Mouse (Mus musculus): ENCODE measurements around the gene Tmem183a. TPM values are rescaled to one million over a fixed set of nuclear protein-coding genes. Genes with fewer than 3 reads are reported as not detected.

Gene Tmem183a
- total RNA-seq (2012; rRNA removed) (54.2 and 69.3 TPM in 2 replicates), polyA plus RNA-seq (2012; ENCODE audit: insufficient read depth in 1 of 2, insufficient read length in 2 of 2, low read depth in 1 of 2, low replicate concordance in 2 of 2, missing spikeins in 1 of 2) (100 to 1,000 TPM in 1 of 2 experiments, 10 to 100 TPM in 1; 82.7 to 131 TPM)

DNA sequence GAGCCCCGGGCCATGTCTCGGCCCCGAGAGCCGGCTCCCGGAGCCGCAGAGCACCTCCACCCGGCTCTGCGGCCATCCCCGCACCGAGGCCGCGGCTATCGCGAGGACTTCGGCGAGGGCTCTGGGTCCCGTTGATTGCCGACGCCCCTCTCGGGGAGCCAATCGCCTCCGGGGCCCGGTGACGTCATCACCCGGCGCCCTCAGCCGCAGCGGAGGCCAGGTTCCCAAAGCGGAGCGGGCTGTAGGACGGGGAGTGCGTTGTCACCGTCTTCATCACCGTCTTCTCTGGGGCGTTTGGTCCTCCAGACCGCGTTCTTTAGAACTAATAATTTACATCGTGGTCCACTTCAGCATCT is at the start of gene Tmem183a:
Gene Tmem183a (minus strand): TSS at position 123 of the 356 bp plus-strand sequence.
- no peaks in the 10 kb centered on the region for H3K9me3 ChIP-seq (replicated peaks; ENCODE audit: insufficient read depth, low read length)
- peak within 1 kb of the TSS; percentile 65 to 86 for H3K4me3 ChIP-seq (ENCODE audit: control insufficient read depth in 1 of 2, insufficient read depth in 1 of 2, low read depth in 2 of 2, low read length in 2 of 2)
- H3K36me3 ChIP-seq (ENCODE audit: control insufficient read depth in 1 of 2, insufficient read depth in 2 of 2, low read length in 2 of 2): peaks cover 5 to 11% of the 10 kb centered on the region in 2 experiments
- DNase-seq (ENCODE audit: low read depth, low spot score): peak; percentile 96
- peaks cover 5 to 6% of the 10 kb centered on the region in 2 experiments for H3K4me1 ChIP-seq (ENCODE audit: control insufficient read depth in 1 of 2, insufficient read depth in 2 of 2, low read length in 2 of 2)
- H3K27ac ChIP-seq (ENCODE audit: control insufficient read depth, low read depth, low read length): peak within 1 kb of the TSS; percentile 75
- peak within 1 kb of the TSS; percentile 87 for H3K9ac ChIP-seq (ENCODE audit: control insufficient read depth, low read depth, low read length, poor library complexity, severe bottlenecking)
- H3K27me3 ChIP-seq (ENCODE audit: control insufficient read depth in 1 of 2, insufficient read depth in 2 of 2, low read length in 2 of 2): no peaks in the 10 kb centered on the region
- H3K79me2 ChIP-seq (ENCODE audit: control insufficient read depth, insufficient read depth, low read length, poor library complexity): peaks cover 12% of the 10 kb centered on the region
- 0 out of 2 replicates have a peak, but pooled peaks have one; percentile 12 for TF ChIP-seq MEF2A (IDR thresholded peaks at IDR 0.05; ENCODE audit: extremely low read depth, insufficient replicate concordance, low read depth, low read length, poor library complexity, severe bottlenecking)
- TF ChIP-seq ELF1 (IDR thresholded peaks at IDR 0.05; ENCODE audit: low read depth, low read length): peak; percentile 56; the same call in 1 of the 2 replicates
- TF ChIP-seq CHD1 (IDR thresholded peaks at IDR 0.05; ENCODE audit: low read depth, low read length): no peak
- no peak for TF ChIP-seq CTCF (IDR thresholded peaks at IDR 0.05 in 2 of 3, conservative IDR thresholded peaks at IDR 0.05 in 1 of 3; ENCODE audit: control insufficient read depth in 1 of 3, insufficient read depth in 1 of 3, low read depth in 2 of 3, low read length in 3 of 3, poor library complexity in 1 of 3, severe bottlenecking in 1 of 3)
- peak; percentile 95 for TF ChIP-seq ZMIZ1 (IDR thresholded peaks at IDR 0.05; ENCODE audit: low read depth, low read length)
- TF ChIP-seq CHD2 (IDR thresholded peaks at IDR 0.05; ENCODE audit: low read length): peak; percentile 94
- peak; percentile 90 for TF ChIP-seq MXI1 (IDR thresholded peaks at IDR 0.05; ENCODE audit: low read depth, low read length)
- no peak for TF ChIP-seq MAZ (IDR thresholded peaks at IDR 0.05; ENCODE audit: low read depth, low read length)
- peak; percentile 96 for TF ChIP-seq POLR2AphosphoS2 (IDR thresholded peaks at IDR 0.05; ENCODE audit: low read length)
- TF ChIP-seq MAX (IDR thresholded peaks at IDR 0.05; ENCODE audit: low read length): peak; percentile 58; the same call in 1 of the 2 replicates
- peak; percentile 78 for TF ChIP-seq TBP (IDR thresholded peaks at IDR 0.05; ENCODE audit: low read depth, low read length)
- peak; percentile 94 to 98 for TF ChIP-seq POLR2A (IDR thresholded peaks at IDR 0.05; ENCODE audit: control insufficient read depth in 1 of 2, insufficient read depth in 1 of 2, low read depth in 1 of 2, low read length in 2 of 2, poor library complexity in 1 of 2)
- TF ChIP-seq KAT2A (conservative IDR thresholded peaks at IDR 0.05; ENCODE audit: low read depth, low read length): no peak; the same call in 1 of the 2 replicates
- peak; percentile 98 for TF ChIP-seq NELFE (IDR thresholded peaks at IDR 0.05; ENCODE audit: low read depth, low read length)
- TF ChIP-seq TCF12 (IDR thresholded peaks at IDR 0.05; ENCODE audit: low read depth, low read length): peak; percentile 69
- TF ChIP-seq SIN3A (IDR thresholded peaks at IDR 0.05; ENCODE audit: low read length): peak; percentile 93
- TF ChIP-seq HCFC1 (IDR thresholded peaks at IDR 0.05; ENCODE audit: low read depth, low read length): peak; percentile 91
- 0 out of 2 replicates have a peak, but pooled peaks have one; percentile 25 for TF ChIP-seq USF1 (IDR thresholded peaks at IDR 0.05; ENCODE audit: low read depth, low read length)

DNA sequence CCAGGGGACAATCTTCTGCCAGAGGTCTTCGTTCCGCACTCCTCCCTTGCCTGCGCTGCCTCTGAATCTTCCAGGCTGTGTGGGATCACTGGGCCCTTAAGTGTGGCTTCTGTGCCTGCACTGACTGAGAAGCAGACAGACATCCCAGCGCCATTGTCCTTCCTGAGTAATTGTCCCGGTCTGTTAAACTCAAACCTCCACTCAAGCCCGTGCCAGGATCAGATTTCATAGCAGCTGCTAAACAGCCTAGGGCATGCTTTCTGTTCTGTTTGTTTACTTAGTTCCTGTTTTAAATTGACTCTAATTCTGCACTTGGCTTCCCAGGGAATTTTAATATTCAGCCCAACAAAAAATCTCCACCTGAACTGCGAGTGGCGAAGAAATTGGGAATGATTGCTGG is 46.3 kb upstream of the Tmem183a start:
- H3K79me2 ChIP-seq (ENCODE audit: control insufficient read depth, insufficient read depth, low read length, poor library complexity): peaks cover 21% of the 10 kb centered on the region
- no peaks in the 10 kb centered on the region for H3K9me3 ChIP-seq (replicated peaks; ENCODE audit: insufficient read depth, low read length)
- no peak overlapping the region for H3K9ac ChIP-seq (ENCODE audit: control insufficient read depth, low read depth, low read length, poor library complexity, severe bottlenecking)
- peaks cover 4 to 16% of the 10 kb centered on the region in 2 experiments; a peak in 2 of 4 replicates for H3K4me1 ChIP-seq (ENCODE audit: control insufficient read depth in 1 of 2, insufficient read depth in 2 of 2, low read length in 2 of 2)
- H3K4me3 ChIP-seq (ENCODE audit: control insufficient read depth in 1 of 2, insufficient read depth in 1 of 2, low read depth in 2 of 2, low read length in 2 of 2): no peak overlapping the region
- DNase-seq (ENCODE audit: low read depth, low spot score): no peak
- no peaks in the 10 kb centered on the region for H3K27me3 ChIP-seq (ENCODE audit: control insufficient read depth in 1 of 2, insufficient read depth in 2 of 2, low read length in 2 of 2)
- H3K36me3 ChIP-seq (ENCODE audit: control insufficient read depth in 1 of 2, insufficient read depth in 2 of 2, low read length in 2 of 2): peaks cover 21 to 35% of the 10 kb centered on the region in 2 experiments
- H3K27ac ChIP-seq (ENCODE audit: control insufficient read depth, low read depth, low read length): no peak overlapping the region
- no peak for TF ChIP-seq CTCF (IDR thresholded peaks at IDR 0.05 in 2 of 3, conservative IDR thresholded peaks at IDR 0.05 in 1 of 3; ENCODE audit: control insufficient read depth in 1 of 3, insufficient read depth in 1 of 3, low read depth in 2 of 3, low read length in 3 of 3, poor library complexity in 1 of 3, severe bottlenecking in 1 of 3)
- no peak for TF ChIP-seq POLR2AphosphoS5 (IDR thresholded peaks at IDR 0.05; ENCODE audit: borderline replicate concordance, low read depth, low read length)
- no peak for TF ChIP-seq MYB (IDR thresholded peaks at IDR 0.05; ENCODE audit: low read depth, low read length)
- no peak for TF ChIP-seq SMC3 (IDR thresholded peaks at IDR 0.05; ENCODE audit: low read depth, low read length)
- TF ChIP-seq ZC3H11A (IDR thresholded peaks at IDR 0.05; ENCODE audit: low read depth, low read length): no peak
- no peak for TF ChIP-seq KAT2A (conservative IDR thresholded peaks at IDR 0.05; ENCODE audit: low read depth, low read length)
- no peak for TF ChIP-seq UBTF (IDR thresholded peaks at IDR 0.05; ENCODE audit: borderline replicate concordance, insufficient read depth, low read depth, low read length)
- no peak for TF ChIP-seq EP300 (IDR thresholded peaks at IDR 0.05; ENCODE audit: low read depth in 1 of 2, low read length in 2 of 2)
- TF ChIP-seq ZKSCAN1 (IDR thresholded peaks at IDR 0.05; ENCODE audit: low read depth, low read length): no peak
- TF ChIP-seq JUND (IDR thresholded peaks at IDR 0.05; ENCODE audit: low read depth, low read length): no peak
- TF ChIP-seq TAL1 (IDR thresholded peaks at IDR 0.05; ENCODE audit: low read length): no peak
- no peak for TF ChIP-seq GATA1 (IDR thresholded peaks at IDR 0.05; ENCODE audit: low read depth, low read length)
- TF ChIP-seq CHD2 (IDR thresholded peaks at IDR 0.05; ENCODE audit: low read length): no peak
- TF ChIP-seq SIN3A (IDR thresholded peaks at IDR 0.05; ENCODE audit: low read length): no peak
- no peak for TF ChIP-seq TBP (IDR thresholded peaks at IDR 0.05; ENCODE audit: low read depth, low read length)
- no peak for TF ChIP-seq ETS1 (IDR thresholded peaks at IDR 0.05; ENCODE audit: low read depth, low read length)
- TF ChIP-seq MAX (IDR thresholded peaks at IDR 0.05; ENCODE audit: low read length): no peak
- no peak for TF ChIP-seq RAD21 (IDR thresholded peaks at IDR 0.05; ENCODE audit: low read depth, low read length)

Measured in MEL (cell line).